Mouse (Mus musculus) MEL (cell line): Measurements from ENCODE around the gene Tmprss7.

Experiments used
- CTCF ChIP-seq, 3 experiments: IDR thresholded peaks in 2 of 3; conservative IDR thresholded peaks in 1 of 3; 2 replicates each; pipeline ENCODE4 v1.5.1; 2011 to 2012; ENCODE audit warnings: low read length in 3 of 3, low read depth in 2 of 3, mild to moderate bottlenecking in 2 of 3, improper control_type of control experiment in 1 of 3, inconsistent platforms in 1 of 3, mixed read lengths in 1 of 3, moderate library complexity in 1 of 3; ENCODE audit not compliant: control insufficient read depth in 1 of 3, insufficient read depth in 1 of 3, poor library complexity in 1 of 3, severe bottlenecking in 1 of 3
- EP300 ChIP-seq, 2 experiments: IDR thresholded peaks; 2 replicates each; pipeline ENCODE4 v1.6.1; 2011; ENCODE audit warnings: improper control_type of control experiment in 2 of 2, low read length in 2 of 2, low read depth in 1 of 2, mild to moderate bottlenecking in 1 of 2
- ETS1 ChIP-seq: IDR thresholded peaks from 2 replicates; pipeline ENCODE4 v1.6.1; 2012; ENCODE audit warnings: low read depth, mild to moderate bottlenecking, inconsistent platforms, low read length, improper control_type of control experiment, moderate library complexity
- MAFK ChIP-seq: IDR thresholded peaks from 2 replicates; pipeline ENCODE4 v1.6.1; 2011; ENCODE audit warnings: low read depth, mild to moderate bottlenecking, low read length, improper control_type of control experiment, borderline replicate concordance
- MAX ChIP-seq: IDR thresholded peaks from 2 replicates; pipeline ENCODE4 v1.6.1; 2011; ENCODE audit warnings: low read length, improper control_type of control experiment
- NRF1 ChIP-seq: IDR thresholded peaks from 2 replicates; pipeline ENCODE4 v1.6.1; 2014; ENCODE audit warnings: low read depth, mild to moderate bottlenecking, inconsistent platforms, low read length, improper control_type of control experiment, moderate library complexity; ENCODE audit not compliant: poor library complexity, insufficient read depth, severe bottlenecking
- POLR2A ChIP-seq, 2 experiments: IDR thresholded peaks; 2 replicates each; pipeline ENCODE4 v1.6.1; 2011 to 2012; ENCODE audit warnings: low read length in 2 of 2, mild to moderate bottlenecking in 2 of 2, control low read depth in 1 of 2, improper control_type of control experiment in 1 of 2, low read depth in 1 of 2, moderate library complexity in 1 of 2; ENCODE audit not compliant: control insufficient read depth in 1 of 2, insufficient read depth in 1 of 2, poor library complexity in 1 of 2
- POLR2AphosphoS2 ChIP-seq: IDR thresholded peaks from 2 replicates; pipeline ENCODE4 v1.6.1; 2011; ENCODE audit warnings: low read length, improper control_type of control experiment
- RAD21 ChIP-seq: IDR thresholded peaks from 2 replicates; pipeline ENCODE4 v1.6.1; 2011; ENCODE audit warnings: mild to moderate bottlenecking, low read depth, low read length, improper control_type of control experiment
- TCF12 ChIP-seq: IDR thresholded peaks from 2 replicates; pipeline ENCODE4 v1.6.1; 2014; ENCODE audit warnings: low read depth, mild to moderate bottlenecking, inconsistent platforms, low read length, improper control_type of control experiment, moderate library complexity
- UBTF ChIP-seq: IDR thresholded peaks from 2 replicates; pipeline ENCODE4 v1.6.1; 2012; ENCODE audit warnings: low read depth, mild to moderate bottlenecking, inconsistent platforms, low read length, improper control_type of control experiment, moderate library complexity, borderline replicate concordance; ENCODE audit not compliant: insufficient read depth
- ZMIZ1 ChIP-seq: IDR thresholded peaks from 2 replicates; pipeline ENCODE4 v1.6.1; 2012; ENCODE audit warnings: low read depth, mild to moderate bottlenecking, inconsistent platforms, low read length, improper control_type of control experiment, moderate library complexity
- ZNF384 ChIP-seq: IDR thresholded peaks from 2 replicates; pipeline ENCODE4 v1.6.1; 2012; ENCODE audit warnings: low read depth, mild to moderate bottlenecking, inconsistent platforms, low read length, improper control_type of control experiment

- TF ChIP-seq EP300 (IDR thresholded peaks at IDR 0.05; ENCODE audit: low read depth in 1 of 2, low read length in 2 of 2) (no peak), ZNF384 (no peak), CTCF (IDR thresholded peaks at IDR 0.05 in 2 of 3, conservative IDR thresholded peaks at IDR 0.05 in 1 of 3; ENCODE audit: control insufficient read depth in 1 of 3, insufficient read depth in 1 of 3, low read depth in 2 of 3, low read length in 3 of 3, poor library complexity in 1 of 3, severe bottlenecking in 1 of 3) (no peak), POLR2A (IDR thresholded peaks at IDR 0.05; ENCODE audit: control insufficient read depth in 1 of 2, insufficient read depth in 1 of 2, low read depth in 1 of 2, low read length in 2 of 2, poor library complexity in 1 of 2) (no peak), UBTF (no peak), MAX (no peak), MAFK (no peak), RAD21 (no peak), TCF12 (no peak), ZMIZ1 (no peak), NRF1 (no peak), POLR2AphosphoS2 (no peak), ETS1 (no peak)
These were observed 61.0 kb downstream of the Tmprss7 start for GRCm38 (mm10) chr16:45632420-45632819.
